Mouse (Mus musculus): ENCODE measurements around the gene Ift20. TPM values are rescaled to one million over a fixed set of nuclear protein-coding genes. Genes with fewer than 3 reads are reported as not detected.
"Not testable (repeated sequence)": the region's sequence is repeated elsewhere in the genome, so short reads cannot be mapped to it uniquely, and the experiment has no call there.

Gene Ift20
- polyA plus RNA-seq, 1 experiment from 2014 or later: 95.9 TPM

DNA sequence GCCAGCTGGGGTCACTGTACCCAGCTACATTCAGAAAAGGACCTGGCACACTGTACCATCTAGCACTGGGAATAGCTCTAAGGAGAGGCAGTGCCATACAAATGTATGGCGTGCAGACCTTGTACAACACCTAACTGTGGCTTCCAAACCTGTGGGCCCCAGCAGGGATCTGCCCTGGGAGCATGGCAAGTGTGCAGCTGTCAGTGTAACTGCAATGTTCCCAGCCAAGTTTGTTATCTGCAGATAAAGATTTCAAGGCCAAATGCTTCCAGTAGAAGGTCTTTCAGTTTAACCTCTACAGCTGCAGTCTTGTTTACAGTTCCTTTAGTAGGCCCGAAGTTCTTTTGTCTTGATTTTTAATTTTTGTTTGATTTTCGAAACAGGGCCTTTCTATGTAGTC is 19.5 kb downstream of the Ift20 start:
- no peak for DNase-seq (ENCODE audit: low spot score)
- H3K36me3 ChIP-seq: no peaks in the 10 kb centered on the region
- no peaks in the 10 kb centered on the region for H3K9me3 ChIP-seq
- H3K27ac ChIP-seq: peak overlapping the region; percentile 76
- WGBS: 69% methylated on average over 3 of the region's 3 CpGs
- H3K4me3 ChIP-seq: no peak overlapping the region
- H3K27me3 ChIP-seq (ENCODE audit: insufficient read depth, poor library complexity, severe bottlenecking): no peaks in the 10 kb centered on the region
- H3K4me1 ChIP-seq: peaks cover 17% of the 10 kb centered on the region

DNA sequence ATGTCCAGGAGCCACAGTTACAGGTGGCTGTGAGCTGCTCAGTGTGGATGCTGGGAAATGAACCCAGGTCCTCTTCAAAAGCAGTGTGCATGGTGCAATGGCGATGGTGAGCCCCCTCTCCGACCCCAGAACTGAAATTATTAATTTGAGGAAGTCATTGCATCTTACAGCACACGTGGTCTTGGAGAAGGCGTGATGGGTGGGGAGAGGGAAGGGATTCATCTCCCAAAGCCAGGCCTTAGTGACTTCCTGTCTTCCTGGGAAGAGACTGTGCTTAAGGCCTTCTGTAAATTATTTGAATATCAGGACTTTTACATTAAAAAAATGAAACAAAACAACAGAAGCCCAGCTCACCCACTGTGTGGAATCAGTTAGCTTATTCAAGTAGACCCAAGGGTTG is 19.9 kb downstream of the Ift20 start:
- no peaks in the 10 kb centered on the region for H3K36me3 ChIP-seq
- H3K27ac ChIP-seq: no peak overlapping the region
- no peak overlapping the region for H3K4me3 ChIP-seq
- no peaks in the 10 kb centered on the region for H3K9me3 ChIP-seq
- DNase-seq (ENCODE audit: low spot score): no peak
- 72% methylated on average over 4 of the region's 4 CpGs for WGBS
- no peaks in the 10 kb centered on the region for H3K27me3 ChIP-seq (ENCODE audit: insufficient read depth, poor library complexity, severe bottlenecking)
- peaks cover 12% of the 10 kb centered on the region for H3K4me1 ChIP-seq

DNA sequence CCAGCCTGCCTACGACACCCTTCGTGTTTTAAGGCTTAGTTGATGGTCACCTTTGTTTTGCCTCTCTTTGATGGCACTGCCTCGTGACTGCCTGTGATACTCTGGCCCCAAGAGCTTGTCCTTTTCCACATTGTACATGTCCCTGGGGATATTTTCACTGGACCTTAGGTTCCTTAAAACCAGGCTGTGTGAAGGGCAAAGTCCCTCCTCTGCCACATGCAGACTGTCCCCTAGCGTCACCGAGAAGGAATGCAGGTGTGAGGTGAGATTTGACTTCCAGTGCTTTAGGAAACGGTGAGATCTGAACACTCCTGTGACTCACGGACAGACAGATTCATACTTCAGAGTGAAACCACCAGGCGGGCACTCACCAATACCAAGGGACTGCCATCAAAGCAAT is 21.1 kb downstream of the Ift20 start:
- H3K27ac ChIP-seq: no peak overlapping the region
- peaks cover 9% of the 10 kb centered on the region for H3K4me1 ChIP-seq
- no peaks in the 10 kb centered on the region for H3K36me3 ChIP-seq
- 58% methylated on average over 8 of the region's 8 CpGs for WGBS
- H3K9me3 ChIP-seq: no peaks in the 10 kb centered on the region
- no peak overlapping the region for H3K4me3 ChIP-seq
- no peaks in the 10 kb centered on the region for H3K27me3 ChIP-seq (ENCODE audit: insufficient read depth, poor library complexity, severe bottlenecking)
- no peak for DNase-seq (ENCODE audit: low spot score)

DNA sequence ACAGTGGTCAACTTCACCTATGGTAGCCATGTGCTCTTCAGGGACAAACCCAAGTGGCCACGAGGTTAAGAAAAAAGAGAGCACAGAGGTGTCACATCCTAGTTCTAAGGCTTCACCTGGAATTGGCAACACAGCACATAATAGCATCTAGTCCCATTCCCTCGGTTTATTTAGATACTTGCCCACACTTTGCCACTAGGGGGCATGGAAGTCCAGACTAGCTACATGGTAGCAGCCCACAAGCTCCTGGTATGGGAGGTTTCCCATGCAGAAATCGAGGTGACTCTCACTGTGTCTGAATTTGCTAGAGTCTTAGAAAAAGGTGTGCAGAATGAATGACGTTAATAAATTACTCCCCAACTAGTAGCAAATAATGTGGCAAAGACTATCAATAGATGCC is 24.3 kb downstream of the Ift20 start:
- no peak overlapping the region for H3K4me3 ChIP-seq
- H3K27ac ChIP-seq: no peak overlapping the region
- WGBS: 17% methylated on average over 4 of the region's 4 CpGs
- no peaks in the 10 kb centered on the region for H3K27me3 ChIP-seq (ENCODE audit: insufficient read depth, poor library complexity, severe bottlenecking)
- peak; percentile 78 for DNase-seq (ENCODE audit: low spot score)
- H3K9me3 ChIP-seq: no peaks in the 10 kb centered on the region
- H3K4me1 ChIP-seq: peaks cover 6% of the 10 kb centered on the region
- H3K36me3 ChIP-seq: peaks cover 2% of the 10 kb centered on the region; the same call in 1 of the 2 replicates

- 38% methylated on average over 6 of the region's 6 CpGs for WGBS
- no peak for DNase-seq (ENCODE audit: low spot score)
Measured at GRCm38 (mm10) chr11:78566775-78567174, 30.6 kb downstream of the Ift20 start.

DNA sequence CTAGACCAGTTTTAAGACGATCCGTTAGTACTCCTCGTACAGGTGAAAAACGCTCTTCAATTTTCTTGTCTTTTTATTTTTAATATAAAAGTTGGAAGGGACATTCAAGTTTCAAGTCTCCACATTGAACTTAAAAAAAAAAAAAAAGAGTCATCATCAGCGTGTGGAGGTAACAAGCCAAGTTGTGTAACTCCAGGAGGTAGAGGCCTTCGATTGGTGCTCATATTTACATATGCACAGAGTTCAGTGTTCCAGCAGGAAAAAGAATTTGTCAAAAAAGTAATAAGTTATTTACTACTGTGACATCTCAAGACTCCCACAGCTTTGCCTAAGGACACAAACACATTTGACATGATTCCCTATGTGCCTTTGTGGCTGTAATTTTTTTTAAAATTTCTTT is 31.5 kb downstream of the Ift20 start:
- Histone ChIP-seq H3K9me3 (no peaks in the 10 kb centered on the region), H3K36me3 (peaks cover 45% of the 10 kb centered on the region), H3K27ac (no peak overlapping the region), H3K27me3 (ENCODE audit: insufficient read depth, poor library complexity, severe bottlenecking) (no peaks in the 10 kb centered on the region), H3K4me3 (no peak overlapping the region), H3K4me1 (peaks cover 6% of the 10 kb centered on the region; the same call in 1 of the 2 replicates)
- no peak for DNase-seq (ENCODE audit: low spot score)
- 88% methylated on average over 6 of the region's 6 CpGs for WGBS

More at GRCm38 (mm10) chr11:78566775-78567174, 30.6 kb downstream of the Ift20 start:
- Histone ChIP-seq H3K4me1 (peaks cover 6% of the 10 kb centered on the region; the same call in 1 of the 2 replicates), H3K27ac (no peak overlapping the region), H3K36me3 (peaks cover 38% of the 10 kb centered on the region), H3K9me3 (no peaks in the 10 kb centered on the region), H3K4me3 (no peak overlapping the region), H3K27me3 (ENCODE audit: insufficient read depth, poor library complexity, severe bottlenecking) (no peaks in the 10 kb centered on the region)

- no peak overlapping the region for H3K27ac ChIP-seq
- peaks cover 6% of the 10 kb centered on the region; the same call in 1 of the 2 replicates for H3K4me1 ChIP-seq
- no peaks in the 10 kb centered on the region for H3K9me3 ChIP-seq
- no peak overlapping the region for H3K4me3 ChIP-seq
- no peaks in the 10 kb centered on the region for H3K27me3 ChIP-seq (ENCODE audit: insufficient read depth, poor library complexity, severe bottlenecking)
- DNase-seq (ENCODE audit: low spot score): no peak
- H3K36me3 ChIP-seq: peaks cover 53% of the 10 kb centered on the region
- WGBS: 86% methylated on average over 10 of the region's 10 CpGs
Measured at GRCm38 (mm10) chr11:78568827-78569226, 32.7 kb downstream of the Ift20 start.

DNA sequence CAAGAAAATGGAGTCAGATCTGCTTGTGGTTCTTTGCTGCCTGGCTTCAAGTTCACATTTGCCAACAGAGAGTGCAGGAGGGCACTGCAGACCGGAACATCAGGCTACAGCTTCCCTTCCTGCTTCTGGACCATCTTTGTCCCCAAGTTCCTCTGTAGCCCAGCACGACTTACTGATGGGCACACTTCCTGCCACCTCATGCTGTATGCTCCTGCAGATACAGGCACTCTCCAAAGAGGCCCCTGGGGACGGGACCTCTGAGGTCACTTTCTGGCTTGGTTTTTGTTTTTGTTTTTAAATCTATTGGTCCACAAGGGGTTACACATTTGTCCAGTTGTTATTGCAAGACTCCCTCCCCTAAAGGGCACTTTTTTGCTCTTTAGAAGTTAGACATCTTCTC is 33.6 kb downstream of the Ift20 start:
- peaks cover 58% of the 10 kb centered on the region for H3K36me3 ChIP-seq
- peaks cover 6% of the 10 kb centered on the region; the same call in 1 of the 2 replicates for H3K4me1 ChIP-seq
- no peaks in the 10 kb centered on the region for H3K9me3 ChIP-seq
- no peaks in the 10 kb centered on the region for H3K27me3 ChIP-seq (ENCODE audit: insufficient read depth, poor library complexity, severe bottlenecking)
- 64% methylated on average over 3 of the region's 3 CpGs for WGBS
- no peak overlapping the region for H3K27ac ChIP-seq
- H3K4me3 ChIP-seq: no peak overlapping the region
- no peak for DNase-seq (ENCODE audit: low spot score)

GRCm38 (mm10) chr11:78571441-78571840 is 35.3 kb downstream of the Ift20 start:
- Histone ChIP-seq H3K27ac (no peak overlapping the region), H3K36me3 (peaks cover 57% of the 10 kb centered on the region), H3K4me3 (no peak overlapping the region), H3K9me3 (no peaks in the 10 kb centered on the region), H3K27me3 (ENCODE audit: insufficient read depth, poor library complexity, severe bottlenecking) (no peaks in the 10 kb centered on the region), H3K4me1 (peaks cover 4% of the 10 kb centered on the region; the same call in 1 of the 2 replicates)
- DNase-seq (ENCODE audit: low spot score): no peak
- 94% methylated on average over 8 of the region's 8 CpGs for whole genome bisulfite sequencing

GRCm38 (mm10) chr11:78571854-78572253 is 35.7 kb downstream of the Ift20 start:
- no peak for DNase-seq (ENCODE audit: low spot score)
- WGBS: 86% methylated on average over 6 of the region's 6 CpGs
- 0 out of 2 replicates have a peak, but pooled peaks cover under 1% of the 10 kb centered on the region for H3K4me1 ChIP-seq
- no peak overlapping the region for H3K27ac ChIP-seq
- no peaks in the 10 kb centered on the region for H3K27me3 ChIP-seq (ENCODE audit: insufficient read depth, poor library complexity, severe bottlenecking)
- H3K4me3 ChIP-seq: no peak overlapping the region
- no peaks in the 10 kb centered on the region for H3K9me3 ChIP-seq
- peaks cover 61% of the 10 kb centered on the region for H3K36me3 ChIP-seq

- not testable (repeated sequence) for H3K9me3 ChIP-seq; H3K4me3 ChIP-seq; H3K4me1 ChIP-seq; H3K27ac ChIP-seq; H3K27me3 ChIP-seq (ENCODE audit: insufficient read depth, poor library complexity, severe bottlenecking); DNase-seq (ENCODE audit: low spot score)
- WGBS: 92% methylated on average over 4 of the region's 4 CpGs
- H3K36me3 ChIP-seq: peaks cover 72% of the 10 kb centered on the region
Measured at GRCm38 (mm10) chr11:78574031-78574430, 37.9 kb downstream of the Ift20 start.

DNA sequence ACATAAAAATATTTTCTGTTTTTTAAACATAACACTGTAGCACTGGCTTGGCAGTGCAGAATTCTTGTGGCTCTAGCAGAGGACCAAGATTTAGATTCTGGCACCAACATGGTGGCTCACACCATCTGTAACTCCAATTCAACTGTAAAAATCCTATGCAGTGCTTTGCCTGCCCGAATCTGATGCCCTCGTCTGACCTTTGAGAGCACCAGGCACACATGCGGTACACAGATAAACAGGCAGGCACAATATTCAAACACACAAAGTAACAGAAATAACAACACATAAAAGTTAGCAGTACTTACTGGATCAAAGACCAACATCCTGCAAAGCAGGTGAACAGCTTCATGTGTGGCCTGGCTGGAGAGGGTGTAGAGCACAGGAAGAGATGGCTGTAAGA is 38.4 kb downstream of the Ift20 start:
- Histone ChIP-seq H3K4me1 (no peaks in the 10 kb centered on the region), H3K36me3 (peaks cover 68% of the 10 kb centered on the region), H3K9me3 (no peaks in the 10 kb centered on the region), H3K27ac (no peak overlapping the region), H3K27me3 (ENCODE audit: insufficient read depth, poor library complexity, severe bottlenecking) (no peaks in the 10 kb centered on the region), H3K4me3 (no peak overlapping the region)
- WGBS: 82% methylated on average over 3 of the region's 3 CpGs
- no peak for DNase-seq (ENCODE audit: low spot score)

DNA sequence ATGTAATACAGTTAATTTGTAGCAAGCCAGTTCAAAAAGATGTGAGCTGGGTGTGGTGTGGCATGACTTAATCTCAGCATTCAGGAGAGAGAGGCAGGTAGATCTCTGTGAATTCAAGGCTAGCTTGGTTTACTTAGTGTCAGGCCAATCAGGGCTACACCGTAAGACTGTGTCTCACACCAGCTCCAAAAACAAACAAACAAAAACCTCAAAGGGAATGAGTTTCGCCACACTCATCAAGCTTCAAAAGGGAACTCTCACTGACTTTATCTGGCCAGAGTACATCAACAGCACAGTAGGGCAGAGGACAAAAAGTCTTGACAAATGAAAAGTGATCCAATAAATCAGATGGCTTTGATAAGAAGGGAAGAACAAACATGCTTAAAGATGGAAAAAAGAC is 38.8 kb downstream of the Ift20 start:
- WGBS: 45% methylated on average over 2 of the region's 2 CpGs
- no peaks in the 10 kb centered on the region for H3K27me3 ChIP-seq (ENCODE audit: insufficient read depth, poor library complexity, severe bottlenecking)
- H3K36me3 ChIP-seq: peaks cover 67% of the 10 kb centered on the region
- no peaks in the 10 kb centered on the region for H3K4me1 ChIP-seq
- H3K27ac ChIP-seq: no peak overlapping the region
- no peaks in the 10 kb centered on the region for H3K9me3 ChIP-seq
- no peak for DNase-seq (ENCODE audit: low spot score)
- no peak overlapping the region for H3K4me3 ChIP-seq

GRCm38 (mm10) chr11:78582848-78583247 is 46.7 kb downstream of the Ift20 start:
- Histone ChIP-seq H3K4me3 (no peak overlapping the region), H3K4me1 (no peaks in the 10 kb centered on the region), H3K27ac (no peak overlapping the region), H3K27me3 (ENCODE audit: insufficient read depth, poor library complexity, severe bottlenecking) (no peaks in the 10 kb centered on the region), H3K36me3 (peaks cover 62% of the 10 kb centered on the region), H3K9me3 (no peaks in the 10 kb centered on the region)
- no peak for DNase-seq (ENCODE audit: low spot score)
- WGBS: 67% methylated on average over 6 of the region's 6 CpGs

All from heart, embryonic 10.5 days (tissue).